Mouse (Mus musculus) c-Kit-positive CD71-negative TER-119-negative erythroid progenitor cells, embryonic 14.5 days (primary cell): Measurements from ENCODE around the gene Dtd1.
A peak's percentile ranks its signal among the peaks of the same experiment; 100 is the strongest.

Experiments used
- DNase-seq: peaks from one replicate; pipeline ENCODE4 v3.0.0-alpha.2; 2013; ENCODE audit warnings: low read depth

Dtd1 gene

GRCm38 (mm10) chr2:144640101-144640500 lies 40.4 kb downstream of the Dtd1 start:
- DNase-seq = no peak

- peak; percentile 12 for DNase-seq
These were observed 42.3 kb downstream of the Dtd1 start for GRCm38 (mm10) chr2:144641991-144642390.

- DNase-seq = no peak
These were observed 46.7 kb downstream of the Dtd1 start for GRCm38 (mm10) chr2:144646360-144646759.

- no peak for DNase-seq
These were observed 47.5 kb downstream of the Dtd1 start for GRCm38 (mm10) chr2:144647151-144647550.

GRCm38 (mm10) chr2:144649960-144650359 lies 50.3 kb downstream of the Dtd1 start:
- no peak for DNase-seq

- DNase-seq = no peak
These were observed 53.1 kb downstream of the Dtd1 start for GRCm38 (mm10) chr2:144652841-144653240.

GRCm38 (mm10) chr2:144655307-144655706 lies 55.6 kb downstream of the Dtd1 start:
- DNase-seq = no peak

- no peak for DNase-seq
These were observed 68.8 kb downstream of the Dtd1 start for GRCm38 (mm10) chr2:144668507-144668906.

- DNase-seq = no peak
These were observed 70.7 kb downstream of the Dtd1 start for GRCm38 (mm10) chr2:144670289-144670930.

GRCm38 (mm10) chr2:144672397-144672796 lies 72.7 kb downstream of the Dtd1 start:
- no peak for DNase-seq

GRCm38 (mm10) chr2:144676546-144677228 lies 77.0 kb downstream of the Dtd1 start:
- DNase-seq = no peak

GRCm38 (mm10) chr2:144677229-144677571 lies 77.5 kb downstream of the Dtd1 start:
- no peak for DNase-seq

GRCm38 (mm10) chr2:144678779-144679178 lies 79.1 kb downstream of the Dtd1 start:
- DNase-seq = no peak

GRCm38 (mm10) chr2:144679394-144679793 lies 79.7 kb downstream of the Dtd1 start:
- DNase-seq = no peak

- DNase-seq = no peak
These were observed 92.6 kb downstream of the Dtd1 start for GRCm38 (mm10) chr2:144692219-144692732.

- no peak for DNase-seq
These were observed 93.1 kb downstream of the Dtd1 start for GRCm38 (mm10) chr2:144692777-144693176.

- no peak for DNase-seq
These were observed 95.2 kb downstream of the Dtd1 start for GRCm38 (mm10) chr2:144694923-144695322.

- DNase-seq = no peak
These were observed 98.3 kb downstream of the Dtd1 start for GRCm38 (mm10) chr2:144698046-144698445.

GRCm38 (mm10) chr2:144700608-144701007 lies 100.9 kb downstream of the Dtd1 start:
- DNase-seq = no peak

- DNase-seq = no peak
These were observed 101.9 kb downstream of the Dtd1 start for GRCm38 (mm10) chr2:144701415-144702149.

GRCm38 (mm10) chr2:144709285-144709684 lies 109.6 kb downstream of the Dtd1 start:
- no peak for DNase-seq

GRCm38 (mm10) chr2:144709704-144710103 lies 110.0 kb downstream of the Dtd1 start:
- DNase-seq = no peak

GRCm38 (mm10) chr2:144714596-144714995 lies 114.9 kb downstream of the Dtd1 start:
- no peak for DNase-seq
